Mouse (Mus musculus) urinary bladder, adult 18-20 months (tissue): ENCODE results near the gene Gm42372.

Experiments
- DNase-seq, 2 experiments: peaks; one replicate each; pipeline ENCODE4 v3.0.0; 2022; ENCODE audit warnings: low spot score in 2 of 2, mixed read lengths in 2 of 2

The Gm42372 gene

GRCm38 (mm10) chr7:17003230-17003960, 20.5 kb downstream of the Gm42372 start:
- no peak for DNase-seq

- DNase-seq: no peak
Observed at GRCm38 (mm10) chr7:17004716-17005115, 21.8 kb downstream of the Gm42372 start.

DNA sequence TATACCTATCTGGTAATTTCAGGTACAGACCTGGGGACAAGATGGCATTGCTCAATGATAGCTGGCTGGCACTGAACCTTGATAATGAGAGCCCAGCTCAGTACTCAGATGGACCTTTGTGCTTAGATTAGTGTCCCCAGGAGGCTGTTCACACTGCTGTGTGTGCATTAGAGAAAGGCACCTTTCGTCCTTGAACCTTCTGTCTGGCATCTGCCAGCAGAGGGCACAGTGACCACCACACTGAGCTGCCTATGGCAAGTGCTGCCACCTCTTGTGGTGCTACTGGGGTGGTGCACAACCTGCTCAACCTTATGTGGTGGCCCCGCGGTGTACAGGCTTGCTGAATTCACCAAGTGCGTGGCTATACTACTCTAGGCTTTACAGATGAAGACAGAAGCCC, 24.4 kb downstream of the Gm42372 start:
- no peak for DNase-seq

DNA sequence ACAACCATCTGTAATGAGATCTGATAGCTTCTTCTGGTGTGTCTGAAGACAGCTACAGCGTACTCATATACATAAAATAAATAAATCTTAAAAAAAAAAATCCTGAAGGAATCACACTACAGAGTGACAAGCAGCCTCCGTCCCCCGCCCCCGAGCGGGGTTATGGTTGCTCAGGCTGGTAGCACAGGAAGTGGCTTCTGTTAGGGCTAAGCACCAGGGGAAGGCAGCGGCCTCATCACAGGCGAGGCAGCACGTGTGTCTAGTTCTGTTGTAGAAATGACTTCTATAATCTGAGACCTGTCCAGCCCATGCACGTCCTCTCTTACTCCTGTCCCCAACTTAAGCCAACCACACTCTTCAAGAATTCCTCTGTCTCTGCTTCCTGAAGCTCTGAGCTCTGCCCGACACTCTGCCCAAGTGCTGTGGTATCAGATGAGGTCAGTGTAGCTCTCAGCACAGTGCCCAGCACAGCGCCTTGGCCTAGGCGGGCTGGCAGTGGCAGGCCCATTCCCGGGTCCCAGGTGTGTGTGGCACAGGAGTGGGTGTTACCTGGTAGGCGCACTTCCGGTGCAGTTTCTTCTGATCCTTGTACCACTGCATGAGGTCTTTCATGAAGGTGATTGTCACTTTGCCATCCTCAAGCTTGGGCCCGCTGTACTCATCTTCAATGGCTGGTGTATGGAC, 26.6 kb downstream of the Gm42372 start:
- no peak for DNase-seq

GRCm38 (mm10) chr7:17010010-17010347, 27.1 kb downstream of the Gm42372 start:
- no peak for DNase-seq

DNA sequence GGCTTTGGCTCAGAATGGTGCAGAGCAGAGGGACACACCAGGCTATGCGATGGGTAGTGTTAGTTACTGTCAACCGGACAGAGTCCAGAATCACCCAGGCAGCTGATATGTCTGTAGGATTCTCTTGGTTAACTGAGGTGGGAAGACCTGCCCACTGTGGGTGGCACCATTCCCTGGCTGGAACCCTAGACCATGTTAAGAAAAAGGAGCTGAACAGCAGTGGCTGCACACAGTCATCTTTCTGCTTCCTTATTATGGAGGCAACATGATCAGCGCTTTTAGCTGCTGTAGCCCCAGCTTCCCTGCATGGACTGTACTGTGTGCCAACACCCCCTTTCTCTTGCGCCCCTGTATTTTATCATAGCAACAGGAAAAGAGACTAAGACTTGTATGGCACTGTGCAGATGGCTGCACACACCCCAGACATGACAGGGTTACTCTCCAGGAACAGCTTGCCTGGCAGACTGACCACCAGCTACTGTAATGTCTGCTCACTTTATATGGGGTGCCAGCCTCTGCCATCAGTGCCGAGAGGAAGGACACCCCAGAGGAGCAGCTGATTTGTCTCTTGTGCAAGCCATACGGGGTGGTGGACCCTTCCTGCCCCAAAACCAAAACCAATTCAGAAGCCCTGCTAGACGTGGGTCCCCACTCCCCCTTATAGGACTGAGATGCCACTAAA, 29.2 kb downstream of the Gm42372 start:
- no peak for DNase-seq

DNA sequence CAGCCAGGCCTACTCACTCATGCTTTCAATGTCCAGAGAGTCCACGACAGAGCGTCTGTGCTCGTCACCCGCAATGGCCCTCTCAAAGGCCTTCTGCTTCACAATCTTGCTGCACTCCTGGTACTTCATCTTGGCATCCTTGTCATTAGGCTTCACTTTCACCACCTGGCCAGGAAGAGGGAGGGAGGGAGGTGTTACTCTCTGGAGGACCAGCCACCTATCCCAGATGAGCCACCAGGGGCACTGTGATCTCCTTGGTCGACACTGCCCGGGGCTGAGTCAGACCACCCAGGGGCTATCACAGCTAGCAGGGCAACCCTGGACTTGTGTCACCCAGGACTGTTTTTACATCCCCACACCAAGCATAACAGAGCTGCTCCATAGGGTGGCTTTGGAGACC, 32.5 kb downstream of the Gm42372 start:
- no peak for DNase-seq

DNA sequence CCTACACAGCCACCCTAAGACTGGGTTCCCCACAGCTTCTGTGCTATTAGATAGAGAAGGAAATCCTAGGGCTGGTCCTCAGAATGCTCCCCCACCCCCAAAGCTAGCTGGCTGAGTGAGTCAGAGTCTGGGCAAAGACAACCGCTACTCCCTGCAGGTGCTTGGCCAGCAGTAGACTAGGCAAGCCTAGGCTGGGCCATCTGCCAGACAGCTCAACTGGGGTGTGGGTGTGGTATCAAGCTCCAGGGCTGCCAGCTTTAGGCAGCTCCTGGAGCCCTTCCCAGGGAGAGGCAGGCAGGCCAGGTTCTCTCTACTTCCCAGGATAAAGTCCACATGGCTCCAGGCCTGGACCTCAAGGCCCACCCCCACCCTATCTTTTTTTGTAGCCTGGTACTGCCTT, 34.1 kb downstream of the Gm42372 start:
- DNase-seq: peak; percentile 66 to 91

DNA sequence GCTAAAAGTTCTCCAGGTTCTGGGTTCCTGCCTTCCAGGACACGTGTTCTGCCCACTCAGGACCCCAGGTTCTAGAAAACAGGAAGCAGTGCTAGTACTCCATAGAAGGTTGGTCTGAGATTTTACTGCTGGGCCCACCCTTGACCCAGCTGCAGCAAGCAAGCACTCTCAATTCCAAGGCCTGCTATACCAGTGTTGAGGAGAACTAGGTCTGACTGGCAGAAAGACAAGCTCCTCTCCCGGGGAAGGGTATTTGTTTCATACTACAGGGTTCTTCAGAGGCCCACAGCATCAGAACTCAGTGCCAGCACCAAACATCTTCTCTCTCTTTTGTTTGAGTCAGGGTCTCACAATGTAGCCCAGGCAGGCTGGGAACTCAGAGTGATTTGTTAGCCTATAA, 35.0 kb downstream of the Gm42372 start:
- no peak for DNase-seq

DNA sequence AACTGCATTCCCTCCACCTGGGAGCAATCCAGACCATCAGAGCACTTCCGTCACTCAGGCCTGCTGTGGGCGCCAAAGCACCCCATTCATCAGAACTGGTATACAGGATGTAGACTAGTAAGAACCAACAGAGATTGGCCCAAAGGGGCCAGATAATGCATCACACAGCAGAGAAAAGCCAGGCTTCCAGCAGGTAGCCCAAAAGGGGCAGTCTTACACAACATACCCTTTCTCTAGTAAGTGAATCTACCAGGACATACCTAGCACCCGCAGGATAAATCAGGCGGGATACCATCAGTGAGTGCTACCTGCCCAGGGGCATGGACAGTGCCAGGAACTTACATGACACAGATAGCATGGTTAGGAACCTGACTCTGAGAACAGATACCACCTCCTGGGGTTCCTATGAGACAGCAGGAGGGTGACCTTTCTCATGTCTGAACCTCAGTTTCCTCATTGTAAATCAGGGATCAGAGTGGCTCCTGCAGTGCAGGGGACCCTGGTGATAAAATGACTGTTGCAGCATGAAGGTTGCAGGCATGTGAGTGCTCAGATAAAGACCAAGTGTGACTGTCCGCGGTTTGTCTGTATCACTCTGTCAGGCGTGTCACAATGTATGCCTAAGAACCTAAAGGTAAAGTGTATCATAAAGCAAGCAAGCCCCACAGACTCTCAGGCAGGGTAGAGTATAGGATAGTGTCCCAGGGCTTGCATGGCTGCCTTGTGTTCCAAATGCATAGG, 36.7 kb downstream of the Gm42372 start:
- no peak for DNase-seq

DNA sequence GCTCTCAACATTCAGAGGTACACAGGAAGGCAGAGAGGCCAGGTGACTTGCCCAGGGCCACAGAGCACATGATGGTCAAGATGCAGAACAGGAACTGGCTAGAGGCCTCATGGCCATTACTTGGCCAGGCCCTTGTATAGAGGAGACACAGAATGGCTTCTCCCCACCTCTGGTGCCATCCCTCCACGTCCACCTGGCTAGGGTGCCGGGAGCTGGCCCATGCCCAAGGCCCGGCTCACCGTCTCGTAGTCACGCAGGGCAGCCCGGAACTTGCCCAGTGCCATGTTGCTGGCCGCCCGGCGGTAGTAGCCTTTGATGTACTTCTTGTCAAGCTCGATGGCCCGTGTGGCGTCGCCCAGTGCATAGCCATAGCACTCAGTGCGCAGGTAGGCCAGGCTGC, 39.3 kb downstream of the Gm42372 start:
- DNase-seq: no peak

DNA sequence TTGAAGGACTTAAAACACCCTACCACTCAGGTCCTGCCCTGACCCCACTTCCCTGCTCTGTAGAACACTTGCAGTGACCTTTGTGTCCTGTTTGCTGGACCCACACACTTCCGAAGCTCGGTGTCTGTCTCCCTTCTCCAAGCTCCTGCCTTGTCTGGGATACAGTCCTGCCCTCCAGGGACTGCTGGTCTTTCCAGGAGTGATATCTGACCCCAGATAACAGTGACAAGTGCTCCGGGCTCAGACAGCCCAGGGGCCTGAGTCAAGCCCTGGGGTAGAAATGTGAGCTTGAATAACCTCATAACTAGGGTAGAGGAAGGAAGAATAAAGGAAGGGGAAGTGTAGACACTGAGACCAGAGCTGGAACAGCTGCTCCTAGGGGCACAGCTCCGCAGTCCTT, 40.8 kb downstream of the Gm42372 start:
- DNase-seq: no peak

- no peak for DNase-seq
Observed at GRCm38 (mm10) chr7:17024141-17024540, 41.3 kb downstream of the Gm42372 start.

GRCm38 (mm10) chr7:17024814-17025504, 42.1 kb downstream of the Gm42372 start:
- DNase-seq: no peak

GRCm38 (mm10) chr7:17025505-17025894, 42.6 kb downstream of the Gm42372 start:
- DNase-seq: no peak

- DNase-seq: no peak
Observed at GRCm38 (mm10) chr7:17025896-17026622, 43.2 kb downstream of the Gm42372 start.

DNA sequence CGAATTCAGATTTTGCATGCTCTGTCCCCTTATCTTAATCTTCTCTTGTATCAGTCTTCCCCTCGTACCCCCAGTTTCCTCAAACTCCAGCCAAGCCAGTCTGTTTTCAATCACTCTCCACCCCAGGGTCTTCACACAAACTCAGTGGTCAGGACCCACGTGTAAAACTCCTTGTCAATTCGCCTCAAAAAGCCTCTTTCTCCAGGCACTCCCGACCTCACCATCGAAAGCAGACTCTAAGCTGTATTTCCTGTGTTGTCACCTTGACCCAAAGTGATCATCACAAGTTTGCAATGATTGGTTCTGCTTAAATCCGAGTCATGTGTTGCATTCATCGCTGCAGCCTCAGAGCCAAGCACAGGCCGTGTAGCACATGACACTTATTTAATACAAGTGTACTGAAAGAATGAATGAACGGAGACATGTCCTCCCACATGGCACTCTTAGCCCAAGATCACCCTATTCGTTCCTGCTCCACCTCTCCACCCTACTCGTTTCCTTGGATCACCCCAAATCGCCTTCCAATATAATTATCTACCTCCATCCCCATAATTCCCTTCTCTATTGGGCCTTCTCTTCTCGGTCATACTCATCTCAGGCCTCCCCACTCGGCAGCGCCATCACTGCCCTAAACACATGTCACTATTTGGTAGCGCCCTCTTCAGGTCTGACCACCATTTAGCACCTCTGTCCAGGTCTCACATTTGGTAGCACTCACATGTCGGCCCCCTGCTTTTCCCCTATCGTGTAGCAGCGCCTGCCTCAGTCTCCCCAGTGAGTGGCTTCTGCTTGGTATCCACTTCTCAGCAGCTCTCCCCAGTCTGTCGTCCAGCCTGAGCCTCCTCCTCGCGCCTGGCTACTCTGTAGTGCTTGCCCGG, 44.1 kb downstream of the Gm42372 start:
- DNase-seq: no peak

GRCm38 (mm10) chr7:17027588-17028343, 44.9 kb downstream of the Gm42372 start, which contains the start of gene Ppp5c:
TSS of gene Ppp5c (minus strand) at chr7:17027924.
- peak; percentile 83 for DNase-seq

GRCm38 (mm10) chr7:17028923-17029322, 46.0 kb downstream of the Gm42372 start:
- DNase-seq: no peak
